Mouse (Mus musculus): ENCODE results near the gene Celsr1. TPM values are rescaled to one million over a fixed set of nuclear protein-coding genes. Genes with fewer than 3 reads are reported as not detected.

Gene Celsr1
- total RNA-seq (2015; ENCODE audit: low replicate concordance) (1.1 and 1.3 TPM in 2 replicates), total RNA-seq (2017; ENCODE audit: low replicate concordance) (0.30 and 0.39 TPM in 2 replicates)

- ATAC-seq (replicated peaks; ENCODE audit: low FRiP score, poor library complexity, severe bottlenecking): no peak
Observed at GRCm38 (mm10) chr15:86033191-86033841, at the start of gene Celsr1. TSS of gene Celsr1 (minus strand) at chr15:86033777.

GRCm38 (mm10) chr15:86083261-86083741 is 49.7 kb upstream of the Celsr1 start:
- no peak for ATAC-seq (replicated peaks; ENCODE audit: low FRiP score, poor library complexity, severe bottlenecking)

GRCm38 (mm10) chr15:86082551-86082961 is 49.0 kb upstream of the Celsr1 start:
- no peak for ATAC-seq (replicated peaks; ENCODE audit: low FRiP score, poor library complexity, severe bottlenecking)

- ATAC-seq (replicated peaks; ENCODE audit: low FRiP score, poor library complexity, severe bottlenecking): no peak
Observed at GRCm38 (mm10) chr15:86081654-86082053, 48.1 kb upstream of the Celsr1 start.

- ATAC-seq (replicated peaks; ENCODE audit: low FRiP score, poor library complexity, severe bottlenecking): no peak
Observed at GRCm38 (mm10) chr15:86080408-86080807, 46.8 kb upstream of the Celsr1 start.

- no peak for ATAC-seq (replicated peaks; ENCODE audit: low FRiP score, poor library complexity, severe bottlenecking)
Observed at GRCm38 (mm10) chr15:86079876-86080275, 46.3 kb upstream of the Celsr1 start.

GRCm38 (mm10) chr15:86079467-86079866 is 45.9 kb upstream of the Celsr1 start:
- no peak for ATAC-seq (replicated peaks; ENCODE audit: low FRiP score, poor library complexity, severe bottlenecking)

GRCm38 (mm10) chr15:86078481-86079216 is 45.1 kb upstream of the Celsr1 start:
- no peak for ATAC-seq (replicated peaks; ENCODE audit: low FRiP score, poor library complexity, severe bottlenecking)

- ATAC-seq (replicated peaks; ENCODE audit: low FRiP score, poor library complexity, severe bottlenecking): no peak
Observed at GRCm38 (mm10) chr15:86077934-86078333, 44.4 kb upstream of the Celsr1 start.

GRCm38 (mm10) chr15:86076378-86076777 is 42.8 kb upstream of the Celsr1 start:
- no peak for ATAC-seq (replicated peaks; ENCODE audit: low FRiP score, poor library complexity, severe bottlenecking)

GRCm38 (mm10) chr15:86076048-86076315 is 42.4 kb upstream of the Celsr1 start:
- ATAC-seq (replicated peaks; ENCODE audit: low FRiP score, poor library complexity, severe bottlenecking): no peak

GRCm38 (mm10) chr15:86075305-86076047 is 41.9 kb upstream of the Celsr1 start:
- no peak for ATAC-seq (replicated peaks; ENCODE audit: low FRiP score, poor library complexity, severe bottlenecking)

GRCm38 (mm10) chr15:86074171-86074937 is 40.8 kb upstream of the Celsr1 start:
- ATAC-seq (replicated peaks; ENCODE audit: low FRiP score, poor library complexity, severe bottlenecking): no peak

GRCm38 (mm10) chr15:86071166-86071565 is 37.6 kb upstream of the Celsr1 start:
- no peak for ATAC-seq (replicated peaks; ENCODE audit: low FRiP score, poor library complexity, severe bottlenecking)

GRCm38 (mm10) chr15:86070368-86070767 is 36.8 kb upstream of the Celsr1 start:
- no peak for ATAC-seq (replicated peaks; ENCODE audit: low FRiP score, poor library complexity, severe bottlenecking)

- ATAC-seq (replicated peaks; ENCODE audit: low FRiP score, poor library complexity, severe bottlenecking): no peak
Observed at GRCm38 (mm10) chr15:86069011-86069791, 35.6 kb upstream of the Celsr1 start.

- no peak for ATAC-seq (replicated peaks; ENCODE audit: low FRiP score, poor library complexity, severe bottlenecking)
Observed at GRCm38 (mm10) chr15:86067941-86068495, 34.4 kb upstream of the Celsr1 start.

- ATAC-seq (replicated peaks; ENCODE audit: low FRiP score, poor library complexity, severe bottlenecking): no peak
Observed at GRCm38 (mm10) chr15:86067581-86067910, 34.0 kb upstream of the Celsr1 start.

Data from erythroid progenitor cell, adult 5-6 weeks (primary cell).